Mouse (Mus musculus): Measurements from ENCODE around the gene Ifnlr1. TPM values are rescaled to one million over a fixed set of nuclear protein-coding genes. Genes with fewer than 3 reads are reported as not detected.
A peak's percentile ranks its signal among the peaks of the same experiment; 100 is the strongest.
"Not testable (repeated sequence)": the region's sequence is repeated elsewhere in the genome, so short reads cannot be mapped to it uniquely, and the experiment has no call there.

Ifnlr1 gene
- 0.28 and 1.6 TPM in 2 replicates for total RNA-seq (2014; fragmentation: Nextera tagmentation)
- 0.15 and 0.28 TPM in 2 replicates for total RNA-seq (2017)

GRCm38 (mm10) chr4:135685906-135686567 is at the start of gene Ifnlr1:
Gene Ifnlr1, plus strand, starts transcription at chr4:135686287.
- ATAC-seq (replicated peaks; ENCODE audit: low FRiP score, low TSS enrichment, poor library complexity, severe bottlenecking) = no peak

- ATAC-seq (replicated peaks; ENCODE audit: low FRiP score, low TSS enrichment, poor library complexity, severe bottlenecking) = not testable (repeated sequence)
Observed at GRCm38 (mm10) chr4:135641302-135642079, 44.6 kb upstream of the Ifnlr1 start.

DNA sequence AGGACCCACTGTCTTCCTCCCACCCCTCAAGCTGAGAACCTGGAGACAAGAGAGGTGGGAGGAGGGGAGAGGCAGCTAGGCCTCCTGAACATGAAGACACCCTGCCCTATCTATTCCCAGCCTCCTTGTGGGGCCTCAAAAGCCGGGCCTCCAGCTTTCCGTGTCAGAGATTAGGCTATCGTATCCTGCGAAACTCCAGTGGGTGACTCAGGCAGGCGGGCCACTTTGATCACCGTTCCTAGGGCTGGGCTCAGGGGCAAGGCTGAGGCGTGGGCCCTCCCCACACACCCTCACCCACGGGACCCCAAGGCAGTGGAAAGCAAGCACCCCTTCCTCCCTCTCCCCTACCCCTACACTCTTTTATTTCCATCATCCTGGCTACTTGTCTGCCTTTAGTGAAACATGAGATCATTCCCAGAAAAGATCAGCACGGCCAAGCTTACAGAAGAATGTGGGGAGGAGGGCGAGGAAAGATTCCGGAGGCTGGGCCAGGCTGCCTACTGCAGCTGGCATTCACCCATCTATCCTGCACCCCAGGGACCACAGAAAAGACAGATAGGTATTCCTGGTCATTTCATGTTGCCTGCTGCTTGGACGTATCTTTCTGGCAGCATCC is 41.0 kb upstream of the Ifnlr1 start:
- no peak for ATAC-seq (replicated peaks; ENCODE audit: low FRiP score, low TSS enrichment, poor library complexity, severe bottlenecking)

DNA sequence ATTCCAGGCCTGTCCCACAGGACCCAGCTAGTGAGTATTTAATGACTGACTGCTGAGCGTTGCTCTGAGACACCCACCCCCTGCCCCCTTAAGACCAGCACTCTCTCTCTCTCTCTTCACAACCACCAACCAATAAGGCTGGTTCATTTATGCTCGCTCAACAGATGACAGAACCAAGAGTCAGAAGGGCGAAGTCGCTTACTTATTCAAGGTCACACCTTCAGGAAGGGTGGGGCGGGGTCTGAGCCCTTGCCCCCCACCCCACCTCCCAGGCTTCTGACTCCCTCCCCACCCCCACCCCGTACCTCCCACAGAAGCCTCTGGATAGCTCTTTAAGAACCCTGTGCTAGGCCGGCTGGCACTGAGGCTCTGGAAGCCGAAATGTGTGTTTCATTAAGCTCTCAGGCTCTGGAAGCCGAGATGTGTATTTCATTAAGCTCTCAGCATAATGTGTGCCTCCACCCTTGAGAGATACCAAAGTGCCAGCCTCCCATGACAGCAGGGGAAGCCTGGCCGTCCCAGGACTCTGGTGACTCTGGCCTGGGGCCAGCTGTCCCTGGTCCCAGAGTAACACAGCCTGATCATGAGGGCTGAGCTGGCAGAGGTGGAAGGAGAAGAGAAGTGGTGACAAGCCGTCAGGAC is 33.0 kb upstream of the Ifnlr1 start:
- ATAC-seq (replicated peaks; ENCODE audit: low FRiP score, low TSS enrichment, poor library complexity, severe bottlenecking) = no peak

DNA sequence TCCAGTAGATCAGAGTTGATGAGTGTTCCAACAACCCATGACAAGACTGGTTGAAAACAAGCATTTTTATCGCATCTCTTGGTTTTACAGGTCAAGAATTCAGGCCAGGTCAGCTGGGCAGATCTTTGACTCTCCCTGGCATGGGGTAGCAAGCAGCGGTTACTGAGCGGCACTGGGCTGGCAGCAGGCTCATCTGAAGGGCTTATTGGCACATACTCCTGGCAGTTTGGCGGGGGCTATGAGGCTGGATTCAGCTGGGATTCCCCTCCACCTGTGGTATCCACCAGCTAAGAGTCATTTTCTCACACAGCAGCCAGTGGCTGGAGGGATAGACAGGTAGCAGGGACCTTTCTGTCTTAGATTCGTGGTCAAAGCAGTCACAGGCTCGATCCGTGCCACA is 32.1 kb upstream of the Ifnlr1 start:
- no peak for ATAC-seq (replicated peaks; ENCODE audit: low FRiP score, low TSS enrichment, poor library complexity, severe bottlenecking)

GRCm38 (mm10) chr4:135655499-135655898 is 30.6 kb upstream of the Ifnlr1 start:
- ATAC-seq (replicated peaks; ENCODE audit: low FRiP score, low TSS enrichment, poor library complexity, severe bottlenecking) = no peak

- ATAC-seq (replicated peaks; ENCODE audit: low FRiP score, low TSS enrichment, poor library complexity, severe bottlenecking) = no peak
Observed at GRCm38 (mm10) chr4:135656094-135656589, 29.9 kb upstream of the Ifnlr1 start.

DNA sequence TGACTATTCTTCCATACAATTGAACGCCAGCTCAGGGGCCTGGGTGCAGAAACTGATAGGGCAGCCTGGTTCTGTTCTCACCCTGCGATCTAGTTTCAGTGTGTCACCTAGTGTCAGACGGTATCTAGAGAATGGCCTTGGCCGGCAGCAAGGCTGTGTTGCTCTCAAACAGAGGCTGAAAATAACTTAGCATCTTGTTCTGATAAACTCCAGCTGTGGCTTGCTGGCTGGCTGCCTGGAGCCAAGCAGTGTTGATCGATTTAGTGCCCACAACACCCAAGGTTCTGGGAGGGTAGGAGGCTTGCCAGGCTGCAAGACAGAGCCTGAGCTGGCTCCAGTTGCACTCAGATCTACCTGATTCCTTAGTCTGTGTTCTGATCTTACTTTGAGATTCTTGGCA is 27.6 kb upstream of the Ifnlr1 start:
- peak; percentile 66 for ATAC-seq (replicated peaks; ENCODE audit: low FRiP score, low TSS enrichment, poor library complexity, severe bottlenecking)

GRCm38 (mm10) chr4:135658899-135659298 is 27.2 kb upstream of the Ifnlr1 start:
- no peak for ATAC-seq (replicated peaks; ENCODE audit: low FRiP score, low TSS enrichment, poor library complexity, severe bottlenecking)

DNA sequence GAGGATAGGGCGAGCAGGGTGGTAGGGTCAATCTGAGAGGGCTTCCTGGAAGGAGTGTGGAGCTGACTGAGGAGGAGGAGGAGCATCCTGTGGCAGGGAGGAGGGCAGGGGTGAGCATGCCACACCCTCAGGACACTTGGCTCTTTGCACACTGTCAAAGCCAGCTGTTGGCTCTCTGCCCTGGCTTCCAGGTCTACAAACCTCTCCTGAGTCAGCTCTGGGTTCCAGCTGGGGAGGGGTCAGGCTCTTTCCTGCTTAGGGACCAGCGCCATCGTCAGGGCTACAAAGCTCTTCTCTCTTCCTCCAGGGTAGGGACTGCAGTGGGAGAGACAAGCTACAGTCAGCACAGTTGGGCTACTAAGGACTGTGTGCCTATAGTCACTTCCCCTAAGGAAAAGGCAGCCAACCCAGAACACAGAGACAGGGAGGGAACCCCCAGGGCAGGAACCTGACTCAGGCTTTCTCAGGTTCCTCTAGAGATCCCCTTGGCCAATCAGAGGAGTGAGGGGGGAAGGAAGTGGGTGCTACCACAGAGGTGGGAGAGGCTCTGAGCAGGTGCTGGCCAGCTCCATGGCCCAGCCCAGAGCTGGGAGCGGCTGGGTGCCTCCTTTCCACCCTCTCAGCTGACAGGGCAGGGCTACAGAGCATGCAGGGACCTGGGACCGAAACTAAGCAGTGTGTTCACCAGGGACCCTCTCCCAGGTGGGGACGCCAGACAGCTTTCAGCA is 24.8 kb upstream of the Ifnlr1 start:
- ATAC-seq (replicated peaks; ENCODE audit: low FRiP score, low TSS enrichment, poor library complexity, severe bottlenecking) = no peak

- no peak for ATAC-seq (replicated peaks; ENCODE audit: low FRiP score, low TSS enrichment, poor library complexity, severe bottlenecking)
Observed at GRCm38 (mm10) chr4:135661994-135662393, 24.1 kb upstream of the Ifnlr1 start.

DNA sequence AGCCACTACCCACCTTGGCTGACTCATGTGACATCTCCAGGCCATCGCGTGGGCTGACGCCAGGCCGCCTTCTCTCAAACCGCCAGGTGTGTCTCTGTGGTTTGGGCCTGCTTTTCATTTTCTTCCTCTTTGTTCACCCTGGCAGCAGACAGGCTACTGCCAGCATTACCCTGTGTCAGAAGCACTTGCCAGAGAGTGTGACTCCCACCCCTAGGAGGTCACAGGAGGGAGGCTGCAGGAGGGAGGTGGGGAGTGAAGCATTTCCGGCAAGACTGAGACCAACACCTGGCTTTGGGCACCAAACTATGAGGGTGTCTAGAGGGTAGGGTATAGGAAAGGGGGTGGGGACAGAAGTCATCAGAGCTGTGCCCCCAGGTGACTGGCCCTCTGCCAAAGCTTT is 21.4 kb upstream of the Ifnlr1 start:
- no peak for ATAC-seq (replicated peaks; ENCODE audit: low FRiP score, low TSS enrichment, poor library complexity, severe bottlenecking)

DNA sequence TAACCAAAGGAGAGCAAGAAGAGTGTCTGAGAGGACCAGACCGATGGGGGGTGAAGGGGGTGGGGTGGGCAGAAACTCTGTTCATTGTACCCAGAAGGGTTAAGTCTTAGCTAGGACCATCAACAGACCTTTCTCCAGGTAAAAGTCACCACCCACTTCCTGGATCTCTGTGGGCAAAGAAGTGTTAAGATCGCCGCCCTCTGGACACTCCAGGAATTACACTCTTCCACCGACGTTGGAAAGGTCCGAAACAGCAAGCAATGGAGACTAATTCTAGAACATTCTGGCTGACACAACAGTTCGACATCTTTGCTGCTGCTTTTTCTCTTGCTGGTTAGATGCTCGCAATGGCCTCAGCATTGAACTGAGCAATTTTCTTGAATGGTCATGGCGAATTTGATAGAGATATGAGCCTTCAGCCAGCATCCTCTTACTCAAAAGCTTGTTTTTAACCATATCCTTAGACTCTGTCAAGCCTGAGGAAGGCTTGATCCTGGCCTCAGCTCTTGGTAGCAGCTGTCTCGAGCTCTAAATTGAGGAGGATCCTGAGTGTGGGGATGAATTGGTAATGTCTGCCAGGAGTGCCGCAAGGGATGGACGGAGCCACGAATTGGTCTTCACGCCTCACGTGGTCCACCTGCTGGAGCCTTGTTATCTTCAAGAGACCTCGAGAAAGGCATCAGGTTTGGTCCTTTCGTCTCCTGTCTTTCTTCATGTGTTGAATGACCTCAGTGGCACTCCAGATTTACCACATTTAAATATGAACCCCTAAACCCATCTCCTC is 19.7 kb upstream of the Ifnlr1 start:
- peak; percentile 56; the same call in 1 of the 2 replicates for ATAC-seq (replicated peaks; ENCODE audit: low FRiP score, low TSS enrichment, poor library complexity, severe bottlenecking)

DNA sequence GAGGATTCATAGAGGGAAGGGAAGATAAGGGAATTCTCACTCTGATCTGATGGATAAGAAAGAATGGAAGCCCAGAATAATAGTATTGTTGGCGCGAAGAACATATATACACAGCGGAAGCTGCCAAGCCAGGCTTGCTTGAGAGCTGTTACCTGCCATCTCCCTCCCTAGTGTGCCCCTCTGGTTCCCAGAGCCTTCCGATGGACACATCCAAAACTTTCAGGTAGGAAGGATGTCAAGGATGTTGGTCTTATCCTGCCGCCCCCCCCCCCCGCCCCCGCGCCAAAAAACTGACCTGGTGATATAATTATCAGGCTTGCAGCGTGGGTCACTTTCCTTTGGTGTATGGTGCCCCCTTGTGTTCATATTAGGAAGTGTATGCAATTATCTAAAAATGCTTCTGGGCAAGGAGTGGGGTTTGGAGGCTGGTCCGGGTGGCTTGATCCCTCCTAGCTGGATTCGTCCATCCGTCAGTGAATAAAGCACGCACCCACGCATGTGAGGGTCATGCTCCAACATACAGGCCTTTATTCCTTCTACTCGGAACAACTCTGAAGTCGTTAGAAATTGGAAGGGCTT is 18.7 kb upstream of the Ifnlr1 start:
- 0 out of 2 replicates have a peak, but pooled peaks have one; percentile 54 for ATAC-seq (replicated peaks; ENCODE audit: low FRiP score, low TSS enrichment, poor library complexity, severe bottlenecking)

DNA sequence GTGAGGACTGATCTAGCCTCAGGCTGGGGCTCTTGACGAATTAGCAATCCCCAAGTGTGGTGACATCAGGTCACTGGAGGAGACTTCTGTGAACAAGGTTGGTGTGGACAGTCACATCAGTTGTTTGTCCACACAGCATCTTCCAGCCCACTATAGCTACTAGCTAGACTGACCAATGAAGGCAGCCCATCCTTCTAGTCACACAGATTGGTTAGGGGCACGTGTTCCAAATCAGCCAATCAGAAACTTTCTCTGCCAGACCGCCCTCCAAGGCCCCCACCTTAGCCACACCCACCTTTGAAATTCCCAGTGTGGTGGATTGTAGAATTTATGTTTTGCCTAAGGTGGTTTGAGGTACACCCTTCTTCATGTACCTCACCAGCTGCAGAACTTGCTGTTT is 12.6 kb upstream of the Ifnlr1 start:
- no peak for ATAC-seq (replicated peaks; ENCODE audit: low FRiP score, low TSS enrichment, poor library complexity, severe bottlenecking)

DNA sequence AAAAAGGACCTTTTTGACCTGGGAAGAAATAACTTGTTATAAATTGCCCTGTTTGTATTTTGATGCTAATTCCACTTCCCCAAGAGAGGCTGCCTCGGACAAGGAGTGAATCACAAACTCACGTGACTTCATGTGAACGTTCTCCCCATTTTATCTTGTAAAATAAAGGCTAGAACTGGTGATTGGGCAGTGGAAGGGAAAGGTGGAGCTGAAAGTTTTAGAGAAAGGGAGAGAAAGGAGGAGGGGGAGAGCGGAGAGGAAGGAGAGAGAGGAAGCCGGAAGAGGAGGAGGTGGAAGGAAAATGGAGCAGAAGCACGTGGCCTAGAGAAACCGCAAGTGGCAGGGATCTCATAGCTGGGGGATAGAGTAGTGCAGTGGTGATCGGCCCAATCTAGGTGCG is 11.1 kb upstream of the Ifnlr1 start:
- no peak for ATAC-seq (replicated peaks; ENCODE audit: low FRiP score, low TSS enrichment, poor library complexity, severe bottlenecking)

- no peak for ATAC-seq (replicated peaks; ENCODE audit: low FRiP score, low TSS enrichment, poor library complexity, severe bottlenecking)
Observed at GRCm38 (mm10) chr4:135676476-135676875, 9.6 kb upstream of the Ifnlr1 start.

DNA sequence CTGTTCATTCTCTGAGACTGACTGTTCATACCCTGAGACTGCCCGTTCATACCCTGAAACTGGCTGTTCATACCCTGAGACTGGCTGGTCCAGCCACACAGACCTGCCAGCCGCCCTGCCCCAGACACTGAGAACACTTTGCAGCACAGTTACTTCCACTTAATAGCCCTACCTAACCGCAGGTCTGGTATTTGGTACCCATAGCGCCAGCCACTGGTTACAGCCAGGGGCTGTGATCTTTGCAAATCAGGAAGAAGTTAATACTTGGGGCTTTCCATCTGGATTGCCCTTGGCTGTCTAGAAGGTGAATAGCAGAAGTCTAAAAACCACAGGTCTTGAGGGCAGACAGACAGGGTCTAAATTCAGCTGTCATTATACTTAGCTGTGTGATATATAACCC is 6.8 kb upstream of the Ifnlr1 start:
- ATAC-seq (replicated peaks; ENCODE audit: low FRiP score, low TSS enrichment, poor library complexity, severe bottlenecking) = no peak
